ENCODE assay signal across 30 mouse cellular contexts in the genomic region with DNA sequence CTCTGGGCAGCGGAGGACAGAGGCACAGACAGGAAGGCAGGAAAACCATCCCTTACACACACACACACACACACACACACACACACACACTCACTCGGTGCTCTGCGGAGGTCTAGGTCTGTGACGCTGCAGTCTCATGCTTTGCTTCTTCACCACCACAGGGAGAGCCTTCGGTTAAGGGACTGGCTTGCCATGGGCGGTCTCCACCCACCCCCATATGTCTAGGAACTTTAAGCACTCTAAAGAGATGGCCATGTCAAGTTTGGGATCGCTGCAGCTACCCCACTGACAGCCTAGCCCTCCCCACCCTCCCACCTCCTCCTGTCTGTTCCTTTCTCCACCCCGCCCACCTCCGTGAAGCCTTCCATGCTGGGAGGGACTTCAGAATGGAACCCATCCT. TPM values are rescaled to one million over a fixed set of nuclear protein-coding genes. Genes with fewer than 3 reads are reported as not detected.
DNase-seq lines count a peak whose midpoint lies in the region; ATAC-seq and TF ChIP-seq lines count a peak whose summit lies in the region.
"Had no signal": no experiment of that assay in that cellular context is flagged by ENCODE, and none has a peak within 500 bp of the region (broad histone marks: within the 10 kb centered on the region; RNA-seq: fewer than 3 reads in every experiment).

No protein-coding gene starts in this region.

- no peak for DNase-seq in midbrain, embryonic 10.5 days (ENCODE audit: low spot score)
- DNase-seq in midbrain, embryonic 11.5 days (ENCODE audit: low spot score, missing footprints), result no peak
- DNase-seq in lung, postnatal 36 days, result no peak
- DNase-seq: adrenal gland, postnatal 10 days; cerebellum, adult 11 months; embryo, embryonic 11 days; heart, postnatal 36 days; kidney, adult 11 months; kidney, postnatal 4 days; left cerebral cortex, postnatal 4 days; liver, postnatal 0 days; spleen, adult 18-20 months; thymus, postnatal 14 days had no signal

- no peak overlapping the region for H3K9ac ChIP-seq in midbrain, embryonic 11.5 days (ENCODE audit: low read length)
- no peak overlapping the region for H3K9ac ChIP-seq in hindbrain, embryonic 12.5 days
- 0 out of 2 replicates have a peak overlapping the region, but pooled peaks have one; percentile 12 for H3K9ac ChIP-seq in midbrain, embryonic 16.5 days (ENCODE audit: low read depth, low read length)
- no peak overlapping the region for H3K9ac ChIP-seq in kidney, embryonic 16.5 days (replicated peaks; ENCODE audit: low read length)
- H3K9ac ChIP-seq in kidney, embryonic 15.5 days, result no peak overlapping the region
- H3K9ac ChIP-seq: embryonic facial prominence, embryonic 12.5 days; forebrain, embryonic 15.5 days; heart, embryonic 15.5 days; liver, embryonic 12.5 days; liver, postnatal 0 days had no signal

- no peaks in the 10 kb centered on the region for H3K36me3 ChIP-seq in midbrain, embryonic 10.5 days
- H3K36me3 ChIP-seq in midbrain, embryonic 11.5 days (ENCODE audit: control insufficient read depth, insufficient read depth, low read length), result no peaks in the 10 kb centered on the region
- H3K36me3 ChIP-seq in E14TG2a.4 (ENCODE audit: insufficient read depth, low read length), result no peaks in the 10 kb centered on the region
- H3K36me3 ChIP-seq in hindbrain, embryonic 12.5 days, result no peaks in the 10 kb centered on the region
- H3K36me3 ChIP-seq in midbrain, embryonic 16.5 days (ENCODE audit: control insufficient read depth, insufficient read depth, low read length), result no peaks in the 10 kb centered on the region
- H3K36me3 ChIP-seq in kidney, embryonic 16.5 days (ENCODE audit: insufficient read depth, low read length), result no peaks in the 10 kb centered on the region
- H3K36me3 ChIP-seq in kidney, embryonic 15.5 days, result no peaks in the 10 kb centered on the region
- H3K36me3 ChIP-seq: embryonic facial prominence, embryonic 12.5 days; forebrain, embryonic 10.5 days; forebrain, embryonic 15.5 days; G1E; heart, embryonic 15.5 days; liver, embryonic 12.5 days had no signal

- no peak overlapping the region for H3K4me3 ChIP-seq in midbrain, embryonic 10.5 days
- no peak overlapping the region for H3K4me3 ChIP-seq in midbrain, embryonic 11.5 days (ENCODE audit: low read depth, low read length)
- H3K4me3 ChIP-seq in E14TG2a.4 (replicated peaks; ENCODE audit: low read length), result peak overlapping the region; percentile 45
- no peak overlapping the region for H3K4me3 ChIP-seq in hindbrain, embryonic 12.5 days
- H3K4me3 ChIP-seq in midbrain, embryonic 16.5 days (ENCODE audit: low read depth, low read length), result no peak overlapping the region
- H3K4me3 ChIP-seq in kidney, embryonic 16.5 days (ENCODE audit: low read length), result no peak overlapping the region
- no peak overlapping the region for H3K4me3 ChIP-seq in kidney, embryonic 15.5 days (replicated peaks)
- H3K4me3 ChIP-seq: embryonic facial prominence, embryonic 12.5 days; forebrain, embryonic 10.5 days; forebrain, embryonic 15.5 days; heart, embryonic 15.5 days; liver, embryonic 12.5 days had no signal

- H3K4me1 ChIP-seq in midbrain, embryonic 10.5 days, result peaks cover 33% of the 10 kb centered on the region
- peaks cover 10% of the 10 kb centered on the region; the same call in 1 of the 2 replicates for H3K4me1 ChIP-seq in midbrain, embryonic 11.5 days (ENCODE audit: control insufficient read depth, insufficient read depth, low read length)
- H3K4me1 ChIP-seq in E14TG2a.4 (replicated peaks; ENCODE audit: low read depth, low read length), result peaks cover 70% of the 10 kb centered on the region
- peaks cover 26% of the 10 kb centered on the region for H3K4me1 ChIP-seq in hindbrain, embryonic 12.5 days
- peaks cover 8% of the 10 kb centered on the region; the same call in 1 of the 2 replicates for H3K4me1 ChIP-seq in midbrain, embryonic 16.5 days (ENCODE audit: control insufficient read depth, insufficient read depth, low read length)
- H3K4me1 ChIP-seq in kidney, embryonic 16.5 days (ENCODE audit: insufficient read depth, low read length), result peaks cover 6% of the 10 kb centered on the region; the same call in 1 of the 2 replicates
- peaks cover 19% of the 10 kb centered on the region for H3K4me1 ChIP-seq in kidney, embryonic 15.5 days

- WGBS in midbrain, embryonic 10.5 days, result 48% methylated on average over 9 of the region's 9 CpGs
- WGBS in midbrain, embryonic 11.5 days, result 55% methylated on average over 9 of the region's 9 CpGs
- 39% methylated on average over 9 of the region's 9 CpGs for WGBS in hindbrain, embryonic 12.5 days
- WGBS in midbrain, embryonic 16.5 days, result 51% methylated on average over 9 of the region's 9 CpGs
- 40% methylated on average over 9 of the region's 9 CpGs for WGBS in kidney, embryonic 16.5 days
- 47% methylated on average over 9 of the region's 9 CpGs for WGBS in kidney, embryonic 15.5 days

- H3K4me2 ChIP-seq in midbrain, embryonic 11.5 days, result no peak overlapping the region
- H3K4me2 ChIP-seq in hindbrain, embryonic 12.5 days (replicated peaks), result peak overlapping the region; percentile 19
- no peak overlapping the region for H3K4me2 ChIP-seq in midbrain, embryonic 16.5 days (ENCODE audit: low read length)
- H3K4me2 ChIP-seq in kidney, embryonic 16.5 days (replicated peaks; ENCODE audit: low read depth, low read length), result no peak overlapping the region
- H3K4me2 ChIP-seq in kidney, embryonic 15.5 days, result no peak overlapping the region
- H3K4me2 ChIP-seq: embryonic facial prominence, embryonic 12.5 days; forebrain, embryonic 15.5 days; heart, embryonic 15.5 days; liver, embryonic 12.5 days had no signal

- no peaks in the 10 kb centered on the region for H3K9me3 ChIP-seq in midbrain, embryonic 10.5 days (replicated peaks)
- H3K9me3 ChIP-seq in midbrain, embryonic 11.5 days (ENCODE audit: control insufficient read depth, low read length), result no peaks in the 10 kb centered on the region
- no peaks in the 10 kb centered on the region for H3K9me3 ChIP-seq in E14TG2a.4 (ENCODE audit: low read length)
- no peaks in the 10 kb centered on the region for H3K9me3 ChIP-seq in hindbrain, embryonic 12.5 days (replicated peaks)
- no peaks in the 10 kb centered on the region for H3K9me3 ChIP-seq in midbrain, embryonic 16.5 days (replicated peaks; ENCODE audit: control insufficient read depth, low read length, poor library complexity, severe bottlenecking)
- no peaks in the 10 kb centered on the region for H3K9me3 ChIP-seq in kidney, embryonic 16.5 days (ENCODE audit: low read length)
- H3K9me3 ChIP-seq in kidney, embryonic 15.5 days (replicated peaks), result no peaks in the 10 kb centered on the region
- H3K9me3 ChIP-seq: embryonic facial prominence, embryonic 12.5 days; forebrain, embryonic 10.5 days; forebrain, embryonic 15.5 days; heart, embryonic 15.5 days; liver, embryonic 12.5 days had no signal

- peaks cover 50% of the 10 kb centered on the region for H3K27me3 ChIP-seq in midbrain, embryonic 10.5 days (ENCODE audit: low read depth, poor library complexity, severe bottlenecking)
- peaks cover 19% of the 10 kb centered on the region for H3K27me3 ChIP-seq in midbrain, embryonic 11.5 days (ENCODE audit: control insufficient read depth, insufficient read depth, low read length)
- H3K27me3 ChIP-seq in E14TG2a.4 (ENCODE audit: insufficient read depth, low read length), result 0 out of 2 replicates have a peak, but pooled peaks cover 6% of the 10 kb centered on the region
- H3K27me3 ChIP-seq in hindbrain, embryonic 12.5 days, result peaks cover 29% of the 10 kb centered on the region
- peaks cover 12% of the 10 kb centered on the region; the same call in 1 of the 2 replicates for H3K27me3 ChIP-seq in midbrain, embryonic 16.5 days (ENCODE audit: control insufficient read depth, insufficient read depth, low read depth, low read length)
- peaks cover 20% of the 10 kb centered on the region for H3K27me3 ChIP-seq in kidney, embryonic 16.5 days (ENCODE audit: insufficient read depth, low read length)
- H3K27me3 ChIP-seq in kidney, embryonic 15.5 days, result peaks cover 50% of the 10 kb centered on the region

- no peak for TF ChIP-seq CTCF in E14TG2a.4 (conservative IDR thresholded peaks at IDR 0.05; ENCODE audit: low read length)

- H3K27ac ChIP-seq in midbrain, embryonic 10.5 days (replicated peaks), result peak overlapping the region; percentile 17; the same call in 1 of the 2 replicates
- H3K27ac ChIP-seq in midbrain, embryonic 11.5 days (ENCODE audit: low read depth, low read length), result no peak overlapping the region
- peak overlapping the region; percentile 71 for H3K27ac ChIP-seq in hindbrain, embryonic 12.5 days
- H3K27ac ChIP-seq in midbrain, embryonic 16.5 days (ENCODE audit: low read length), result no peak overlapping the region
- H3K27ac ChIP-seq in kidney, embryonic 16.5 days (ENCODE audit: low read length), result no peak overlapping the region
- no peak overlapping the region for H3K27ac ChIP-seq in kidney, embryonic 15.5 days
- H3K27ac ChIP-seq: embryonic facial prominence, embryonic 12.5 days; forebrain, embryonic 10.5 days; forebrain, embryonic 15.5 days; heart, embryonic 15.5 days; kidney, postnatal 0 days; liver, embryonic 12.5 days; macrophage had no signal

- ATAC-seq in midbrain, embryonic 11.5 days (ENCODE audit: low FRiP score), result no peak
- no peak for ATAC-seq in hindbrain, embryonic 12.5 days (ENCODE audit: low FRiP score)
- ATAC-seq in midbrain, embryonic 16.5 days, result no peak
- no peak for ATAC-seq in kidney, embryonic 16.5 days (ENCODE audit: low FRiP score, low TSS enrichment)
- ATAC-seq in kidney, embryonic 15.5 days (replicated peaks; ENCODE audit: low FRiP score), result no peak
- ATAC-seq: forebrain, embryonic 15.5 days; inflammation-experienced regulatory T-cells, adult 6 months; liver, embryonic 12.5 days; liver, postnatal 0 days had no signal

RNA-seq across cellular contexts. Expression of a gene that starts 4.5 kb away (rescaled TPM):
- polyA plus RNA-seq in midbrain, embryonic 10.5 days (2016; fragmentation: Nextera tagmentation; extraction: Ambion mirVana), result 208 and 239 TPM in 2 replicates
- polyA plus RNA-seq in midbrain, embryonic 11.5 days (2014; fragmentation: Nextera tagmentation; extraction: Ambion mirVana), result 214 and 230 TPM in 2 replicates
- polyA plus RNA-seq in hindbrain, embryonic 12.5 days (2016; fragmentation: Nextera tagmentation; extraction: Ambion mirVana), result 177 and 185 TPM in 2 replicates
- polyA plus RNA-seq in midbrain, embryonic 16.5 days (2015; fragmentation: Nextera tagmentation; extraction: Ambion mirVana), result 39.0 and 48.9 TPM in 2 replicates
- 143 and 157 TPM in 2 replicates for polyA plus RNA-seq in kidney, embryonic 16.5 days (2015; fragmentation: Nextera tagmentation; extraction: Ambion mirVana)
- 141 and 147 TPM in 2 replicates for polyA plus RNA-seq in kidney, embryonic 15.5 days (2015; fragmentation: Nextera tagmentation; extraction: Ambion mirVana)

RNA-seq across cellular contexts. Expression of a gene that starts 14.2 kb away (rescaled TPM):
- 6.0 and 14.9 TPM in 2 replicates for polyA plus RNA-seq in midbrain, embryonic 10.5 days (2016; fragmentation: Nextera tagmentation; extraction: Ambion mirVana)
- polyA plus RNA-seq in midbrain, embryonic 11.5 days (2014; fragmentation: Nextera tagmentation; extraction: Ambion mirVana), result 10.5 and 11.4 TPM in 2 replicates
- polyA plus RNA-seq in hindbrain, embryonic 12.5 days (2016; fragmentation: Nextera tagmentation; extraction: Ambion mirVana), result 48.6 and 61.6 TPM in 2 replicates
- polyA plus RNA-seq in midbrain, embryonic 16.5 days (2015; fragmentation: Nextera tagmentation; extraction: Ambion mirVana), result 47.9 and 53.9 TPM in 2 replicates
- polyA plus RNA-seq in kidney, embryonic 16.5 days (2015; fragmentation: Nextera tagmentation; extraction: Ambion mirVana), result 1.7 TPM in 2 replicates
- 1.4 and 1.8 TPM in 2 replicates for polyA plus RNA-seq in kidney, embryonic 15.5 days (2015; fragmentation: Nextera tagmentation; extraction: Ambion mirVana)
- polyA plus RNA-seq: G1E had no signal

RNA-seq across cellular contexts. Expression of a gene that starts 46.0 kb away (rescaled TPM):
- polyA plus RNA-seq in midbrain, embryonic 10.5 days (2016; fragmentation: Nextera tagmentation; extraction: Ambion mirVana), result 98.1 and 112 TPM in 2 replicates
- polyA plus RNA-seq in midbrain, embryonic 11.5 days (2014; fragmentation: Nextera tagmentation; extraction: Ambion mirVana), result 111 and 113 TPM in 2 replicates
- polyA plus RNA-seq in hindbrain, embryonic 12.5 days (2016; fragmentation: Nextera tagmentation; extraction: Ambion mirVana), result 123 and 141 TPM in 2 replicates
- polyA plus RNA-seq in midbrain, embryonic 16.5 days (2015; fragmentation: Nextera tagmentation; extraction: Ambion mirVana), result 86.0 and 110 TPM in 2 replicates
- polyA plus RNA-seq in kidney, embryonic 16.5 days (2015; fragmentation: Nextera tagmentation; extraction: Ambion mirVana), result 49.8 and 56.3 TPM in 2 replicates
- polyA plus RNA-seq in kidney, embryonic 15.5 days (2015; fragmentation: Nextera tagmentation; extraction: Ambion mirVana), result 55.3 and 57.4 TPM in 2 replicates

RNA-seq across cellular contexts. Expression of a gene that starts 49.3 kb away (rescaled TPM):
- not detected in 2 replicates for polyA plus RNA-seq in midbrain, embryonic 10.5 days (2016; fragmentation: Nextera tagmentation; extraction: Ambion mirVana)
- polyA plus RNA-seq in midbrain, embryonic 11.5 days (2014; fragmentation: Nextera tagmentation; extraction: Ambion mirVana), result not detected in 2 replicates
- not detected in 2 replicates for polyA plus RNA-seq in hindbrain, embryonic 12.5 days (2016; fragmentation: Nextera tagmentation; extraction: Ambion mirVana)
- polyA plus RNA-seq in midbrain, embryonic 16.5 days (2015; fragmentation: Nextera tagmentation; extraction: Ambion mirVana), result not detected in 2 replicates
- polyA plus RNA-seq in kidney, embryonic 16.5 days (2015; fragmentation: Nextera tagmentation; extraction: Ambion mirVana), result not detected in 2 replicates
- not detected in 2 replicates for polyA plus RNA-seq in kidney, embryonic 15.5 days (2015; fragmentation: Nextera tagmentation; extraction: Ambion mirVana)
- polyA plus RNA-seq: C2C12; embryonic facial prominence, embryonic 12.5 days; forebrain, embryonic 10.5 days; forebrain, embryonic 15.5 days; heart, embryonic 15.5 days; inflammation-experienced regulatory T-cells, adult 6 months; kidney, postnatal 0 days; liver, embryonic 12.5 days; lung, embryonic 16.5 days; macrophage; stomach, embryonic 16.5 days had no signal

RNA-seq across cellular contexts. Expression of a gene that starts 54.8 kb away (rescaled TPM):
- 0.16 TPM in 1 of 2 replicates, not detected in the other for polyA plus RNA-seq in midbrain, embryonic 10.5 days (2016; fragmentation: Nextera tagmentation; extraction: Ambion mirVana)
- 0.11 and 0.22 TPM in 2 replicates for polyA plus RNA-seq in midbrain, embryonic 11.5 days (2014; fragmentation: Nextera tagmentation; extraction: Ambion mirVana)
- polyA plus RNA-seq in hindbrain, embryonic 12.5 days (2016; fragmentation: Nextera tagmentation; extraction: Ambion mirVana), result 1.3 and 2.8 TPM in 2 replicates
- polyA plus RNA-seq in midbrain, embryonic 16.5 days (2015; fragmentation: Nextera tagmentation; extraction: Ambion mirVana), result 0.15 and 0.28 TPM in 2 replicates
- 0.10 TPM in 1 of 2 replicates, not detected in the other for polyA plus RNA-seq in kidney, embryonic 16.5 days (2015; fragmentation: Nextera tagmentation; extraction: Ambion mirVana)
- 0.08 TPM in 1 of 2 replicates, not detected in the other for polyA plus RNA-seq in kidney, embryonic 15.5 days (2015; fragmentation: Nextera tagmentation; extraction: Ambion mirVana)
- polyA plus RNA-seq: C2C12; forebrain, embryonic 10.5 days; forebrain, embryonic 15.5 days; G1E; heart, embryonic 15.5 days; inflammation-experienced regulatory T-cells, adult 6 months; liver, embryonic 12.5 days; liver, postnatal 0 days; lung, embryonic 16.5 days; macrophage; stomach, embryonic 16.5 days had no signal

Comparison
In these comparisons a context has a peak if more than half of its experiments do, and no peak if none do; other contexts are left out.
1. H3K27ac ChIP-seq: peak in midbrain, embryonic 10.5 days (single experiment) and hindbrain, embryonic 12.5 days (single experiment); none in midbrain, embryonic 11.5 days (single experiment), midbrain, embryonic 16.5 days (single experiment), kidney, embryonic 16.5 days (single experiment) and kidney, embryonic 15.5 days (single experiment).